Mouse (Mus musculus) embryo, embryonic 10 days (tissue): ENCODE data around the gene Sdk1.

Experiments used
- DNase-seq: peaks from one replicate; pipeline ENCODE4 v3.0.0-alpha.2; 2015; ENCODE audit warnings: low spot score

The Sdk1 gene

DNA sequence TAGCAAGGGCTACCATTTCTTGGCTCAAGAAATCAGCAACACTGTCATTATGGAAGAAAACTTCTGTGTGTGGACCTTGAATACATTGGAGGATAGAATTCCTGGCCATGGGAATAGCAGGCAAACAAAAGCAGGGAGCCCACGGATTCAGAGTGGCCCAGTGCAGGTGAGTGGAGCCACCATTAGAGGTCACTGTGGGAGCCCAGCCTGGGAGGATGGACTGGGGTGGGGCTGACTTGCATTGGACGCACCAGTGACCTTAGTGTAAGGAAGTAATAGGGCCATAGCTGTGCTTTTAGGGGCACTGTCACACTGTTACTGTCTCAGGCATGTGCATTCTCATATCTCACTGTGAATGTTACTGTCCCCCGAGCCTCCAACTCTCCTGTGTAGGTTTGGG lies 1001.3 kb downstream of the Sdk1 start:
- DNase-seq = no peak

DNA sequence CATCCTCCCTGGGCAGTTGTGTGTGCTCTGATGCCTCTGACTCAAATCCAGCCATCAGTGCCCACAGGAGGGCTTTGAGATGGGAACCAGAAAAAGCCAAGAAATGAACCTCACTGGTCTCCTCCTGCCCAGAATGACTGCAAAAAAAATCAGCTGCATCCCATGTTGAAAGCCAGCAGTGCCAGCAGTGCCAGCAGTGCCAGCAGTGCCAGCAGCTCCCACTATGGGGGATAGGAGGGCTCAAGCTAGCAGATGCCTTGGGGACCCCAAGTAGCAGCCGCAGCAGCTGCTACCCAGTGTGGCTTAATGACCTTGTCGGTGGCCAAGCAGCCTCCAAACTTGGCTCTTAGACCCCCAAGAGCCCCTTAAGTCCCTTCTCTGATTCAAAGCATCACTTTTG lies 1001.8 kb downstream of the Sdk1 start:
- no peak for DNase-seq

DNA sequence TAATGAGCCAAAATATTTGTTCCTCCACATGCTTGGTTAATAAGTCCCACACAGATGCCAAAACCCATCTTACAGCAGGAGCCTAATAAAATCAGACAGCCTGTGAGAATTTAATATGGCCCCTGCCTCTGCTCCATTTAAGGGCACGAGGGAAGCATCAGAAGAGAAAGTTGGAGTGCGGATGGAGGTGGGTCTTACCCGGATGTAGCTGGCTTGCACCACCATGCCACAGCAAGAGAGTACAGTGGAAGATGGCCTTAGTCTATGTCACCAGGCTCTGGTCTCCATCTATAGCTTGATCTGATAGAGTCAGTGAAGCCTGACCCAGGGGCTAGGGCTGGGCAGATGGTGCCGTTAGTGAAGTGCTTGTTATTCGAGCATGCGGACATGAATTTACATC lies 1014.9 kb downstream of the Sdk1 start:
- no peak for DNase-seq

- DNase-seq = no peak
Measured at GRCm38 (mm10) chr5:142258716-142259115, 1017.4 kb downstream of the Sdk1 start.

- DNase-seq = no peak
Measured at GRCm38 (mm10) chr5:142262060-142262459, 1020.8 kb downstream of the Sdk1 start.
